Mouse (Mus musculus): ENCODE measurements at regions not wholly inside any gene's neighbourhood (a gene's known extent, or its start where the extent isn't known, plus 50 kb on each side); places are given as distances from the start of the nearest gene placed in this dataset.

GRCm38 (mm10) chr3:159282594-159282993 is 212.6 kb upstream of the Depdc1a start:
- no peak for DNase-seq (ENCODE audit: low spot score)

GRCm38 (mm10) chr3:159317471-159317870 is 177.8 kb upstream of the Depdc1a start:
- peak; percentile 9 for DNase-seq (ENCODE audit: low spot score)

- DNase-seq (ENCODE audit: low spot score) = no peak
Measured at GRCm38 (mm10) chr3:159348053-159348452, 147.2 kb upstream of the Depdc1a start.

- no peak for DNase-seq (ENCODE audit: low spot score)
Measured at GRCm38 (mm10) chr3:159353730-159354129, 141.5 kb upstream of the Depdc1a start.

- DNase-seq (ENCODE audit: low spot score) = no peak
Measured at GRCm38 (mm10) chr3:159373177-159373576, 122.1 kb upstream of the Depdc1a start.

Measured in embryo, embryonic 10.5 days (tissue).